Mouse (Mus musculus) hindbrain, postnatal 0 days (tissue): ENCODE measurements at regions not wholly inside any gene's neighbourhood (a gene's known extent, or its start where the extent isn't known, plus 50 kb on each side); places are given as distances from the start of the nearest gene placed in this dataset.

Experiments used
- ATAC-seq: fragments of 200-750 bp; cut with Nextera tagmentation; 2 replicates; pipeline ENCODE4 v1.8.0; 2017; ENCODE audit warnings: mild to moderate bottlenecking, moderate TSS enrichment, moderate library complexity
- DNase-seq: peaks from one replicate; pipeline ENCODE4 v3.0.0-alpha.2; 2015; ENCODE audit warnings: low spot score
- H3K27ac ChIP-seq: fragments of 300-500 bp; sonication (generic); 2 replicates; pipeline ENCODE4 v1.5.1; 2014; ENCODE audit warnings: mild to moderate bottlenecking
- H3K27me3 ChIP-seq: fragments of 300-500 bp; sonication (generic); 2 replicates; pipeline ENCODE4 v1.6.1; 2014; ENCODE audit warnings: low read length, mixed read lengths; ENCODE audit not compliant: insufficient read depth
- H3K36me3 ChIP-seq: fragments of 300-500 bp; sonication (generic); 2 replicates; pipeline ENCODE4 v1.6.1; 2014; ENCODE audit warnings: low read length, mixed read lengths; ENCODE audit not compliant: insufficient read depth
- H3K4me1 ChIP-seq: fragments of 300-500 bp; sonication (generic); 2 replicates; pipeline ENCODE4 v1.6.1; 2014; ENCODE audit warnings: antibody characterized with exemption, low read length, mixed read lengths; ENCODE audit not compliant: insufficient read depth
- H3K4me2 ChIP-seq: fragments of 300-500 bp; sonication (generic); 2 replicates; pipeline ENCODE4 v1.6.1; 2014; ENCODE audit warnings: low read depth, mild to moderate bottlenecking, low read length, moderate library complexity, mixed read lengths
- H3K4me3 ChIP-seq: fragments of 300-500 bp; sonication (generic); 2 replicates; pipeline ENCODE4 v1.5.1; 2014; ENCODE audit warnings: low read length
- H3K9ac ChIP-seq: fragments of 300-500 bp; sonication (generic); replicated peaks from 2 replicates; pipeline ENCODE4 v1.6.1; 2014; ENCODE audit warnings: mild to moderate bottlenecking, low read length, moderate library complexity, mixed read lengths
- H3K9me3 ChIP-seq: fragments of 300-500 bp; sonication (generic); 2 replicates; pipeline ENCODE4 v1.6.1; 2016; ENCODE audit warnings: low read length, mixed read lengths
- CTCF ChIP-seq: IDR thresholded peaks from 2 replicates; pipeline ENCODE4 v1.5.1; 2016; ENCODE audit warnings: antibody characterized with exemption, control low read depth, low read depth
- WGBS: fragments of 180-500 bp; shearing (Covaris S2); extraction: QIAGEN DNeasy Blood & Tissue Kit; methylation state at CpG from one replicate; pipeline ENCODE4 v1.1.7; 2014; 5-methylcytosine and 5-hydroxymethylcytosine counted together

DNA sequence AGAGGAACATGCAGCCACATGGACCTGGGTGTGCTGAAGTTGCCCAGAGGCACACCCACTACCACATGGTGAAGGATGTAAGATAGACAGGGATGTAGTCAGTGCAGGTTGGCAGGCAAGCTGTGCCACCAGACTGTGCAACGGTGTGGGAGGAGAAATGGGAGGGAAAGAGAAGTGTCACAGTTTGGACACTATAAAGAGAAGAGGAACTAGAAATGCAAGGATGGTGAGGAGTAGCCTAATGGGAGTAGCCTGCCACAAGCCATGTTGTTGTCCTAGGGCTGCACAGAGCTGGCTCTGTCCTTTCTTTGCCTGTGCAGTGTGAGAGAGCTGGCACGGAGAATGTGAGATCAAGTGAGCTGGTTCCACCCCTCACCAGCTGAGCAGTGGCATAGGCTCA lies 185.3 kb upstream of the Gjb5 start:
- DNase-seq, result no peak
- ATAC-seq, result no peak
- TF ChIP-seq CTCF, result no peak

GRCm38 (mm10) chr4:127542771-127543170 lies 184.8 kb upstream of the Gjb5 start:
- Histone ChIP-seq H3K27me3 (no peaks in the 10 kb centered on the region), H3K4me3 (no peak overlapping the region), H3K9me3 (no peaks in the 10 kb centered on the region), H3K9ac (no peak overlapping the region), H3K4me2 (no peak overlapping the region), H3K4me1 (peaks cover 4% of the 10 kb centered on the region; the same call in 1 of the 2 replicates), H3K36me3 (no peaks in the 10 kb centered on the region), H3K27ac (no peak overlapping the region)
- peak; percentile 49 for DNase-seq
- WGBS, result 51% methylated on average over 4 of the region's 4 CpGs
- TF ChIP-seq CTCF, result no peak
- ATAC-seq, result no peak

More for the DNA sequence above, 185.3 kb upstream of the Gjb5 start:
- Histone ChIP-seq H3K4me3 (no peak overlapping the region), H3K27ac (no peak overlapping the region), H3K9me3 (no peaks in the 10 kb centered on the region), H3K27me3 (no peaks in the 10 kb centered on the region), H3K36me3 (no peaks in the 10 kb centered on the region), H3K9ac (no peak overlapping the region), H3K4me2 (no peak overlapping the region), H3K4me1 (peaks cover 4% of the 10 kb centered on the region; the same call in 1 of the 2 replicates)
- WGBS, result 71% methylated on average over 2 of the region's 2 CpGs

DNA sequence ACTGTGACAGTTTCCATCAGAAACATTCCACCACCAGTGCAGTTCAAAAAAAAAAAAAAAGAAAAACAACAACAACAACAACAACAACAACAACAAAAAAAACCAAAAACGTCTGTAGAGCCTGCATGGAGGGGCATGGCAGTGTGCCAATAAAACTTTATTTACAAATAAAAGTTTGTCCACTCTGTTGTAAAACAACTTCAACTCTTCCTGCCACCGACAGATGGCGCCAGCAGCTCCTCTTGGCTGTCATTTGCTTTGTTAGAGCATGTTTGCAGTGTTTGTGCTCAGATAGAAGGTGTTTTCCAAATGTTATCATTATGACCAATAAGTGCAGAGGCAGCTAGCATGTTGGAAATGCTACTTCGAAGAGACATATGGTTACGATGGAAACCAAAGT lies 179.0 kb upstream of the Gjb5 start:
- H3K4me3 ChIP-seq, result no peak overlapping the region
- H3K27ac ChIP-seq, result no peak overlapping the region
- DNase-seq, result peak; percentile 74
- H3K9me3 ChIP-seq, result no peaks in the 10 kb centered on the region
- 44% methylated on average over 5 of the region's 5 CpGs for WGBS
- H3K36me3 ChIP-seq, result no peaks in the 10 kb centered on the region
- no peak overlapping the region for H3K9ac ChIP-seq
- no peaks in the 10 kb centered on the region for H3K27me3 ChIP-seq
- ATAC-seq, result no peak
- no peak overlapping the region for H3K4me2 ChIP-seq
- no peaks in the 10 kb centered on the region for H3K4me1 ChIP-seq
- peak; percentile 80 for TF ChIP-seq CTCF

GRCm38 (mm10) chr4:127535630-127536029 lies 177.6 kb upstream of the Gjb5 start:
- no peak for DNase-seq
- H3K27me3 ChIP-seq, result no peaks in the 10 kb centered on the region
- H3K9me3 ChIP-seq, result no peaks in the 10 kb centered on the region
- H3K36me3 ChIP-seq, result no peaks in the 10 kb centered on the region
- H3K4me3 ChIP-seq, result no peak overlapping the region
- peak; percentile 38 for TF ChIP-seq CTCF
- no peak for ATAC-seq
- H3K4me1 ChIP-seq, result no peaks in the 10 kb centered on the region
- WGBS, result 76% methylated on average over 7 of the region's 7 CpGs
- H3K4me2 ChIP-seq, result no peak overlapping the region
- no peak overlapping the region for H3K27ac ChIP-seq
- no peak overlapping the region for H3K9ac ChIP-seq

- ATAC-seq (no peak), DNase-seq (no peak)
- TF ChIP-seq CTCF, result no peak
- Histone ChIP-seq H3K4me1 (no peaks in the 10 kb centered on the region), H3K9ac (no peak overlapping the region), H3K27me3 (no peaks in the 10 kb centered on the region), H3K4me3 (no peak overlapping the region), H3K27ac (no peak overlapping the region), H3K9me3 (no peaks in the 10 kb centered on the region), H3K4me2 (no peak overlapping the region), H3K36me3 (no peaks in the 10 kb centered on the region)
- 93% methylated on average over 3 of the region's 3 CpGs for WGBS
These were observed 176.4 kb upstream of the Gjb5 start for GRCm38 (mm10) chr4:127534411-127534810.

- Histone ChIP-seq H3K36me3 (no peaks in the 10 kb centered on the region), H3K4me1 (no peaks in the 10 kb centered on the region), H3K4me2 (no peak overlapping the region), H3K9me3 (no peaks in the 10 kb centered on the region), H3K9ac (no peak overlapping the region), H3K4me3 (no peak overlapping the region), H3K27ac (no peak overlapping the region), H3K27me3 (no peaks in the 10 kb centered on the region)
- 63% methylated on average over 4 of the region's 4 CpGs for WGBS
- TF ChIP-seq CTCF, result no peak
- DNase-seq (no peak), ATAC-seq (no peak)
These were observed 175.7 kb upstream of the Gjb5 start for GRCm38 (mm10) chr4:127533726-127534125.

DNA sequence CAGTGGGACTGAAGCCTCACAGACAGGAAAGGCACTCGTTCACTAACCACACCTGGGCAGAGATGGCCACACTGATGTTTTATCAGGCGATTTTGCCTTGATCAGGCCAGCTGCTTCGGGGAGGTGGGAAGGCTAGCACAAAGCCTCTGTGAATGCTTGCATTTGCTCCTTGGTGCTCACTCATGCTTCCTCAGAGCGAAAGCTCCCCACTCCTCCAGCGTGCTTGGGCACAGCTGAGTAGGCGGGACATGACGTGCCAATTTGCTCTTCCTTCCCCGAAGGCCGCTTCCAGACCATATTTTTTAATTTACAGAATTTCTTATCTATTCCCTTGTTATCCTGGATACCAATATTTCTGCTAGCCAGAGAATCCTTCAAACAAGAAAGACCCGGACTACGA lies 172.8 kb upstream of the Gjb5 start:
- Histone ChIP-seq H3K4me3 (no peak overlapping the region), H3K9me3 (no peaks in the 10 kb centered on the region), H3K27me3 (no peaks in the 10 kb centered on the region), H3K36me3 (no peaks in the 10 kb centered on the region), H3K9ac (no peak overlapping the region), H3K4me1 (no peaks in the 10 kb centered on the region), H3K4me2 (no peak overlapping the region), H3K27ac (no peak overlapping the region)
- no peak for ATAC-seq
- 72% methylated on average over 11 of the region's 11 CpGs for WGBS
- no peak for TF ChIP-seq CTCF
- DNase-seq, result no peak
